ENCODE assay signal across 15 mouse cellular contexts in the genomic region with DNA sequence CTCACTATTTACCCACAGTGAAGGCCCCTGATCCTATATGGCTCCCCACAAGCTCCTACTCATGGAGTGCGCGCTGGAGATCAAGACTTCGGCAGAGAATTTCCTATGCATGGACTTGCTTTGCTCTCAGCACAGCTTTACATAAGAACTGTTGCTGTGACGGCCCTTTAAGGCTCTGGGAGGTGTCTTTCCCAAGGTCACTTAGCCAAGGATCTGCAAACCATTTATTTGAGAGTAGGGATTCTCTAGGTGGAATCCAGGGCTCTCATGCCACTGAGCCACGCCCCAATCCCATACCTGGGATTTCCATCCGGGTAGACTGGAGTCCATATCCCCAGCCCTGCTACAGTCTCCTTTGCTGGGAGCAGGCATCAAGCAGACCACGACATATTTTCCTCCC.
"Had no signal": no experiment of that assay in that cellular context is flagged by ENCODE, and none has a peak within 500 bp of the region (broad histone marks: within the 10 kb centered on the region; RNA-seq: fewer than 3 reads in every experiment).

No protein-coding gene starts in this region.

- H3K4me2 ChIP-seq: neural tube, embryonic 15.5 days; stomach, embryonic 15.5 days had no signal

- DNase-seq: retina, postnatal 1 day; right cerebral cortex, adult 18-20 months; right cerebral cortex, postnatal 14 days; right cerebral cortex, postnatal 25 days; right cerebral cortex, postnatal 4 days; spleen, adult 18-20 months; thymus, adult 18-20 months; thymus, adult 2 months; thymus, postnatal 14 days; thymus, postnatal 25 days; thymus, postnatal 36 days; thymus, postnatal 4 days had no signal

- H3K36me3 ChIP-seq: neural tube, embryonic 15.5 days; stomach, embryonic 15.5 days had no signal

- H3K9me3 ChIP-seq: stomach, embryonic 15.5 days had no signal

- H3K4me3 ChIP-seq: neural tube, embryonic 15.5 days; stomach, embryonic 15.5 days had no signal

- H3K9ac ChIP-seq: neural tube, embryonic 15.5 days; stomach, embryonic 15.5 days had no signal

- H3K27ac ChIP-seq: neural tube, embryonic 15.5 days; stomach, embryonic 15.5 days; stomach, postnatal 0 days had no signal
